Mouse (Mus musculus) heart, postnatal 0 days (tissue): ENCODE measurements around the gene Gtf2f2. TPM values are rescaled to one million over a fixed set of nuclear protein-coding genes. Genes with fewer than 3 reads are reported as not detected.
"Not testable (repeated sequence)": the region's sequence is repeated elsewhere in the genome, so short reads cannot be mapped to it uniquely, and the experiment has no call there.

Experiments
- ATAC-seq: fragments of 200-750 bp; cut with Nextera tagmentation; 2 replicates; pipeline ENCODE4 v1.8.0; 2017; ENCODE audit warnings: low read depth, moderate number of reproducible peaks, moderate library complexity; ENCODE audit not compliant: insufficient read depth
- DNase-seq: peaks from one replicate; pipeline ENCODE4 v3.0.0-alpha.2; 2016; ENCODE audit warnings: low spot score
- H3K27ac ChIP-seq: fragments of 300-500 bp; sonication (generic); 2 replicates; pipeline ENCODE4 v1.5.1; 2014; ENCODE audit warnings: low read depth, mild to moderate bottlenecking
- H3K27me3 ChIP-seq: fragments of 300-500 bp; sonication (generic); 2 replicates; pipeline ENCODE4 v1.6.1; 2014; ENCODE audit warnings: low read length, mixed read lengths; ENCODE audit not compliant: control insufficient read depth, insufficient read depth
- H3K36me3 ChIP-seq: fragments of 300-500 bp; sonication (generic); replicated peaks from 2 replicates; pipeline ENCODE4 v1.6.1; 2014; ENCODE audit warnings: low read length, mixed read lengths; ENCODE audit not compliant: control insufficient read depth, insufficient read depth
- H3K4me1 ChIP-seq: fragments of 300-500 bp; sonication (generic); 2 replicates; pipeline ENCODE4 v1.6.1; 2014; ENCODE audit warnings: antibody characterized with exemption; ENCODE audit not compliant: control insufficient read depth, insufficient read depth
- H3K4me2 ChIP-seq: fragments of 300-500 bp; sonication (generic); 2 replicates; pipeline ENCODE4 v1.6.1; 2014; ENCODE audit warnings: low read depth, mild to moderate bottlenecking, low read length, moderate library complexity
- H3K4me3 ChIP-seq: fragments of 300-500 bp; sonication (generic); 2 replicates; pipeline ENCODE4 v1.5.1; 2014; ENCODE audit warnings: low read depth, low read length
- H3K9ac ChIP-seq: fragments of 300-500 bp; sonication (generic); replicated peaks from 2 replicates; pipeline ENCODE4 v1.6.1; 2014; ENCODE audit warnings: low read depth, low read length, mixed read lengths
- H3K9me3 ChIP-seq: fragments of 300-500 bp; sonication (generic); replicated peaks from 2 replicates; pipeline ENCODE4 v1.6.1; 2016; ENCODE audit warnings: low read length; ENCODE audit not compliant: control insufficient read depth
- CTCF ChIP-seq: IDR thresholded peaks from 2 replicates; pipeline ENCODE4 v1.5.1; 2016; ENCODE audit warnings: antibody characterized with exemption, control low read depth, low read depth
- EP300 ChIP-seq: IDR thresholded peaks from 2 replicates; pipeline ENCODE4 v1.6.1; 2016; ENCODE audit warnings: antibody characterized with exemption, low read depth
- WGBS: fragments of 180-500 bp; shearing (Covaris S2); extraction: QIAGEN DNeasy Blood & Tissue Kit; methylation state at CpG from one replicate; pipeline ENCODE4 v1.1.7; 2014; 5-methylcytosine and 5-hydroxymethylcytosine counted together
- polyA plus RNA-seq: library from polyadenylated mRNA; unstranded; fragments of >200 nt; fragmentation: Nextera tagmentation; extraction: Ambion mirVana; gene quantifications from 2 replicates; pipeline ENCODE4 v1.2.1, GENCODE M21; 2015
- total RNA-seq: library from RNA; depleted of rRNA; stranded (reverse); fragments of >200 nt; gene quantifications from 2 replicates; pipeline ENCODE4 v1.2.3, GENCODE M21; 2014; ENCODE audit warnings: low replicate concordance

Gene Gtf2f2
- total and polyA plus RNA-seq, 2 experiments from 2014 or later: 6.4 to 25.7 TPM

DNA sequence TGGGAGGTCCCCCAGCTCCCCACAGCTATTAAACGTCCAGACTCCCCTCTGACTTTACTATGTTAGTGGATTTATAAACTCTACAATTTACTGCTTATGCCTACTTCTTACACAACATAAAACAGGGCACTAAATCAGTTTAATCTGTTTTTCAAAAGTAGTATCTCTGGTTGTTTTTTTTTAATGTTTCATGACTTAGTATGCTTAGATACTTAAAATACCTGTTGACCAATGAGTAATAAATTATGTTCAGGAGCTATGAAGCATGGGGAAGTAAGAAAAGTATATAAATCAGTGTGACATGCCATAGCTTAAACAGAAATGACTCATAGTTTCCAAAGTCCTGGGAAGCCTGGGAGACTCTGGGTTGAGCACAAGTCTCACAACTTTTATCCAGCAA is 73.0 kb downstream of the Gtf2f2 start:
- no peak for ATAC-seq
- Histone ChIP-seq H3K27me3 (no peaks in the 10 kb centered on the region), H3K4me2 (no peak overlapping the region), H3K36me3 (no peaks in the 10 kb centered on the region), H3K4me1 (no peaks in the 10 kb centered on the region), H3K27ac (no peak overlapping the region), H3K4me3 (no peak overlapping the region), H3K9ac (no peak overlapping the region), H3K9me3 (no peaks in the 10 kb centered on the region)
- 83% methylated on average over 1 of the region's 1 CpGs for WGBS
- DNase-seq: no peak
- TF ChIP-seq CTCF: no peak
- no peak for TF ChIP-seq EP300

DNA sequence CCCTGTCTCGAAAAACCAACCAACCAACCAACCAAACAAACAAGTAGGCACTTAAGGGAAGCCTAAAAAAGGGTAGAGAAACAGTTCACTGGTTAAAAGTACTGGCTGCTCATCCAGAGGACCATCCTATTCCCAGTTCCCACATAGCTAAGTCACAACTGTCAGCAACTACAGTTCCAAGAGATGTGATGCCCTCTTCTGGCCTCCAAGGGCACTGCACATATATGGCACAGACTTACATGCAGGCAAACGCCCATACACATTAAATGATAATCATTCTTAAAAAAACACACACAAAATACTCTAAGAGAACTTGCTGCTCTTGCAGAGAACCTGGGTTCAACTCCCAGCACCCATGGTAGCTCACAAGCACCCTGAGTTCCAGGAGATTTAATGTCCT is 76.3 kb downstream of the Gtf2f2 start:
- 92% methylated on average over 2 of the region's 2 CpGs for WGBS
- TF ChIP-seq CTCF: no peak
- TF ChIP-seq EP300: no peak
- Histone ChIP-seq H3K4me1 (no peaks in the 10 kb centered on the region), H3K4me3 (no peak overlapping the region), H3K27ac (no peak overlapping the region), H3K27me3 (no peaks in the 10 kb centered on the region), H3K36me3 (no peaks in the 10 kb centered on the region), H3K9me3 (no peaks in the 10 kb centered on the region), H3K9ac (no peak overlapping the region), H3K4me2 (no peak overlapping the region)
- DNase-seq (no peak), ATAC-seq (no peak)

DNA sequence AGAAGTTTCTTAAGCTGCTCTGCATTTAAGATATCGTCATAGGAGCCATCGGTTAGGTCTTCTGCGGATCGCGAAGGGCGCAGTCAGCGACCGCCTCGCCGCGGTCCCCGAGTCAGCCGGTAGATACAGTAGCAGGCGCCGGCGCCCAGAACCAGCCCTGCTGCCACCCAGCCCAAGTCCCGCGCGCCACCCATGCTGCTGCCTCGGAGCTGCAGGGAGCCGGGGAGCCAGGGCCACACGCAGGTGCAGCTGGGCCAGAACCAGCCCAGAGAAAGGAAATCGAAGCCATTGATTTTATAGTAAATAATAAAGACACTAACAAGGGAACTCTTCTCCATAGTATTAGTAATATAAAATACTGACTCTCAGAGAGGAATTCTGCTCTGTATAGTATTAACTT is 79.4 kb downstream of the Gtf2f2 start:
- TF ChIP-seq CTCF (no peak), EP300 (no peak)
- no peaks in the 10 kb centered on the region for H3K36me3 ChIP-seq
- no peak for DNase-seq
- H3K27ac ChIP-seq: no peak overlapping the region
- no peak for ATAC-seq
- H3K27me3 ChIP-seq: no peaks in the 10 kb centered on the region
- no peak overlapping the region for H3K9ac ChIP-seq
- H3K4me1 ChIP-seq: no peaks in the 10 kb centered on the region
- no peak overlapping the region for H3K4me2 ChIP-seq
- no peaks in the 10 kb centered on the region for H3K9me3 ChIP-seq
- H3K4me3 ChIP-seq: no peak overlapping the region
- 93% methylated on average over 23 of the region's 23 CpGs for WGBS

DNA sequence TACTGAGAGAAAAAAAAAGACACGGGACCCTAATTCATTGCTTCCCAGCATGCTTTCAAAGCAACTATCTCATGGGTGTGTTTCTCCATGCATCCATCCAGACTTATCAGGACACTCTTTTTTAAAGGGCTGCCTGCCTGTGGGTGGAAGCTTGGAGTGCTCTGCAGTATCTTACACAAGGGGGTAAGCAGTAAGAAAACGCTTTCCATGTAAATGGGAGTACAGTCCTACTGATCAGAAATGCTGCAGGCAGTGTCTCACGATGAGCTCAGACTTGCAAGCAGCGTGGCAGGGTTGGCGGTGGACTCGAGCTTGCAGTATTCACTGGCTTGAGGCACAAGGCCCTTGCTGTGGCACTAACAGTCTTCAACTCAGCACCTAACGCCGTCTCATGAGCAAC is 81.0 kb downstream of the Gtf2f2 start:
- H3K4me1 ChIP-seq, H3K4me2 ChIP-seq, H3K27me3 ChIP-seq, H3K36me3 ChIP-seq, ATAC-seq, H3K4me3 ChIP-seq, H3K9me3 ChIP-seq, DNase-seq, H3K27ac ChIP-seq, H3K9ac ChIP-seq: not testable (repeated sequence)
- WGBS: 87% methylated on average over 8 of the region's 8 CpGs

DNA sequence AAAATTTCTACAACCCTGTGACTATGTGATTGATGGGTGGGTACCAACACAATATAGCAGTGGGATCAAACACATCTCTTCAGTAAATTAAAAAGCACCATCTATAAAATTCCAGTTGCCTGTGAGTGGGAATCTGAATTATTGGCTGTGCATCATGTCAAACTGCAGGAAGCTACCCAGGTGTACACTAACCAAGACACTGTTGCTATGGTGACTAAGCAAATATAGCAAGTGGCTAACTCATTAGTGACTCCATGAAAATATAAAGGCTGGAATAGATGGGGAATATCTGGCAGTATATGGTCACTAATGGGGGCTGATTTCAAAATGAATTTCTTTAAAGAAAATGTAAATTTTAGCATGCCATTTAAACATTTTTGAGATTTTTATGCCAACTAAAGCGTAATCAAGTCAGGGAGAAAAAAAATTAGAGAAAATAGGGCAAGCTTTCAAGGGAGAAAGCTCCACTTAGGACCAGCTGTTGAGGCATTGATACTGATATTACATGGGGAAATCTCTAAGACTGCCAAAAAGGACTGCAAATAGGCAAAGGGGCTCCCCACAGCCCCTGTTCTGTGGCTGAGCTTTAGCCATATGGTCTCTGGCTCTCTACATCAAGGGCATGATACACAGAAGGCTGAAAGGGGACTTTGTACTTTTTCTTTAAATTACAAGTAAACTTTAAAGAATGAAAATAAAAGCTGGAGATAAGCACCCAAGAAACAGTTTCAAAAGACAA is 87.2 kb downstream of the Gtf2f2 start:
- Histone ChIP-seq H3K4me1 (no peaks in the 10 kb centered on the region), H3K4me2 (no peak overlapping the region), H3K4me3 (no peak overlapping the region), H3K9ac (no peak overlapping the region), H3K27ac (no peak overlapping the region), H3K9me3 (no peaks in the 10 kb centered on the region), H3K36me3 (no peaks in the 10 kb centered on the region), H3K27me3 (no peaks in the 10 kb centered on the region)
- ATAC-seq (no peak), DNase-seq (no peak)
- WGBS: 97% methylated on average over 1 of the region's 1 CpGs
- no peak for TF ChIP-seq CTCF

DNA sequence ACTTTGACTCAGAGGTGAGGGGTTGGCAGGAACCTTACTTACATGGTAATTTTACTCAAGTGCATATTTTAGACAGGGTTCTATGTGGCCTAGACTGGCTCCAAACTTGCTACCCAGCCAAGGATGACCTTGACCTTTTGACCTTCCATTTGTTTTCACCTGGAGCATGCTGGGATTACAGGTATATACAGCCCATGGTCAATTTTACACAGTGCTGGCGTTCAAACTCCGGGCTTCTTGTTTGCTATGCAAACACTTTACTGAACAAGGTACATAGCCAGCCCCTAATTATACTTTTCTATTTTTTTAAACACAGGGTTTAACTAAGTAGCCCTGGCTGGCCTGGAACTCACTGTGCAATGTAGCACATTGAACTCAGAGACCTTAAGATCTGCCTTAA is 98.0 kb downstream of the Gtf2f2 start:
- Histone ChIP-seq H3K27ac (no peak overlapping the region), H3K9ac (no peak overlapping the region), H3K27me3 (no peaks in the 10 kb centered on the region), H3K36me3 (no peaks in the 10 kb centered on the region), H3K4me2 (no peak overlapping the region), H3K9me3 (no peaks in the 10 kb centered on the region), H3K4me1 (no peaks in the 10 kb centered on the region), H3K4me3 (no peak overlapping the region)
- 89% methylated on average over 2 of the region's 2 CpGs for WGBS
- no peak for TF ChIP-seq EP300
- TF ChIP-seq CTCF: no peak
- DNase-seq (no peak), ATAC-seq (no peak)
